Mouse (Mus musculus) liver, adult 2 months (tissue): ENCODE measurements around the gene Mtif3.

Source experiments
- CTCF ChIP-seq: fragments of 200-500 bp; IDR thresholded peaks from 2 replicates; pipeline ENCODE4 v1.5.1; 2011; ENCODE audit warnings: low read depth, low read length, control low read depth
- POLR2A ChIP-seq: fragments of 200-500 bp; IDR thresholded peaks from 2 replicates; pipeline ENCODE4 v1.6.1; 2011; ENCODE audit warnings: low read length, control low read depth; ENCODE audit not compliant: insufficient read depth; ENCODE audit errors: extremely low read depth

GRCm38 (mm10) chr5:146913355-146913754 lies 50.2 kb downstream of the Mtif3 start:
- no peak for TF ChIP-seq CTCF
- TF ChIP-seq POLR2A = no peak
